Mouse (Mus musculus): ENCODE data around the gene Zfyve19. TPM values are rescaled to one million over a fixed set of nuclear protein-coding genes. Genes with fewer than 3 reads are reported as not detected.

Gene Zfyve19
- polyA plus RNA-seq (2012; rRNA removed), result 42.7 and 54.3 TPM in 2 replicates

GRCm38 (mm10) chr2:119208344-119209175 lies at the start of gene Zfyve19, which contains the start of gene Dnajc17:
TSS of gene Zfyve19 (plus strand) at chr2:119208617.
TSS of gene Dnajc17 (minus strand) at chr2:119208795.

DNA sequence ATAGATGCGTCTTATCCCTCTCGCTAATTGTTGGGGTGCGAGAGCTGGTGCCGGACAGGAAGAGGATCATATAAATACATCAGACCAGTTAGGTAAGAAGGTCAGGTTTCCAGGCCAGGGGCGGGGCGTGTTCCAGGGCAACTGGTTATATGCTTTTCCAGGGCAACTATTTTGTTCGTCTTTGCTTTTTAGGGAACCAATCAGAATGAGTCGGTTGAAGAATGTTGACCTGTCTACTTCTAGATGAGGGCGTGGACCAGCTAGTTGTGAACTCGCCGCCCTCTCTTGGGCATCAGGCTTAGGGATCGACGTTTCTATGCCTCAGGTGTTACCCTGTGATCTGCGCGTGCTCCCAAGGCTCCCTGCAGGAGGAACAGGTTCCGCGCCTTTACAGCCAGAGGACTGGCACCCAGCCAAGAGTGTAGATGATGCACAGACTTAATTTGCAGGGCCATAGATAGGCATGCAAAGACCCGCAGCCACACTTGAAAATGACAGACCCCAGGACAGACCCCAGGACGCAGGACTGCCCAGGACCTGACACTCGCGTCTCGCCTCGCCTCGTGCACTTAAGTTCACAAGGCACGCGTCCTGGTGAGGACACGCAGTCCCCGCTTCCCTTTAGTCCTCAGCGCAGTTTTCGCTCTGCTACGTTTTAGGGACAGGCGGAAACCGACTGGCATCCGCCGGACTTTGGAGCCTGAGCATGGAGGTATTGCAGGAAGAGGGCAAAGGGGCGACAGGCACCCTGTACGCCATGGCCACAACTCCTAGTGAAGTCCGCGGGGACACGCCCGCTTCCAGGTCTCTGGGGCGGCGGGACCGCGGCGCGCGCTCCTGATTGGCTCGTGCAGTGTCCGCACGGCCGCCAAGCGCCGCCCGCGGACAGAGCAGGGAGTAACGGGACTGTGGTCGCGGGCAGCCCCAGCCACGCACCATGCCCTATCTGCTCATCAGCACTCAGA lies 41.2 kb upstream of the Zfyve19 start, which contains the start of gene Gchfr:
Gene Gchfr (plus strand): TSS at position 873 of the 965 bp plus-strand sequence.

DNA sequence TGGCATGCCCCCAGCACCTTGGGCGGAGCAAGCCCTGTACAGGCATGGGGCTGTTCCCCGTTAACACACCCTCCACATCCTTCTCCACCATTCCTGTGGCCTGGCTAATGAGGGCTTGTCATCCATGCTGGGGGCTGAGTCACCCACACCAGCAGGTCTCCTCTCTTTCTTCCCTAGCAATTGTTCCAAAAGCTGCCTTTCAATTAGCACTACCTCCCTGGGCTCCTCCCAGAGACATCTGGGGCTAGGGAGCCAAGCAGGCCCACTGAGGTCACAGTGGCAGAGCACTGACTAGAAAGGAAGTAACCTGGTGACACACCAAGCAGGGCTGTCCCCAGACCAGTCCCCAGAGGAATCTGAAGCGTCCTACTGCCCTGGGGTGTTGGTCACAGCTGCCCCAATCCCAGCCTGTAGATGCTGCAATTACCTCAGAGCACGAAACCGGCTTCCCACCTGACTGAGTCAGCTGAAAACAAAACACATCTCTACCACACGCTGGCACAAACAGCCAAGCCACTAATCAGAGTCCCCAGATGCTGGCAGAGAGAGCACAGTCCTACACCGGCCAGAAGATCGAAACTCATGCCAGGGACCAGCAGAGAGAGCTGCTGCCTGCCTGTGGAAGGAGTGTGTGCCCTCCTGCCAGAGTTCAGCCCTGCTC lies 34.3 kb upstream of the Zfyve19 start, which contains the start of gene Gm14137:
Gene Gm14137 (plus strand): TSS at position 519 of the 661 bp plus-strand sequence.

GRCm38 (mm10) chr2:119229775-119230704 lies 21.6 kb downstream of the Zfyve19 start, which contains the start of gene Ppp1r14d:
TSS of gene Ppp1r14d (minus strand) at chr2:119229906.

GRCm38 (mm10) chr2:119237210-119237870 lies 28.9 kb downstream of the Zfyve19 start, which contains the start of gene Spint1:
TSS of gene Spint1 (plus strand) at chr2:119237362.

Other genes with a start within 250 kb of the Zfyve19 start
- gene Ccdc32, start 179.2 kb upstream of the Zfyve19 start, polyA plus RNA-seq (2012; rRNA removed), result 12.2 and 16.1 TPM in 2 replicates
- 3.6 and 3.7 TPM in 2 replicates for gene Rpusd2, start 173.8 kb upstream of the Zfyve19 start, polyA plus RNA-seq (2012; rRNA removed)
- gene Knl1, start 161.5 kb upstream of the Zfyve19 start, polyA plus RNA-seq (2012; rRNA removed), result 0.27 and 0.31 TPM in 2 replicates
- 4.4 and 5.0 TPM in 2 replicates for gene Rad51, start 95.8 kb upstream of the Zfyve19 start, polyA plus RNA-seq (2012; rRNA removed)
- gene Rmdn3, start 51.6 kb upstream of the Zfyve19 start, polyA plus RNA-seq (2012; rRNA removed), result 26.5 and 34.7 TPM in 2 replicates
- 15.7 and 18.9 TPM in 2 replicates for gene Gchfr, start 40.8 kb upstream of the Zfyve19 start, polyA plus RNA-seq (2012; rRNA removed)
- gene Gm14137, start 34.1 kb upstream of the Zfyve19 start, polyA plus RNA-seq (2012; rRNA removed), result 0.47 and 0.71 TPM in 2 replicates
- 2.9 and 3.2 TPM in 2 replicates for gene Dnajc17, start 178 bp downstream of the Zfyve19 start, polyA plus RNA-seq (2012; rRNA removed)
- 144 and 175 TPM in 2 replicates for gene Ppp1r14d, start 21.3 kb downstream of the Zfyve19 start, polyA plus RNA-seq (2012; rRNA removed)
- gene Spint1, start 28.7 kb downstream of the Zfyve19 start, polyA plus RNA-seq (2012; rRNA removed), result 184 and 201 TPM in 2 replicates
- 1.8 and 3.2 TPM in 2 replicates for gene Rhov, start 62.7 kb downstream of the Zfyve19 start, polyA plus RNA-seq (2012; rRNA removed)
- 22.5 and 26.7 TPM in 2 replicates for gene Vps18, start 80.1 kb downstream of the Zfyve19 start, polyA plus RNA-seq (2012; rRNA removed)
- 19.7 and 19.8 TPM in 2 replicates for gene Dll4, start 117.2 kb downstream of the Zfyve19 start, polyA plus RNA-seq (2012; rRNA removed)
- gene Chac1, start 142.6 kb downstream of the Zfyve19 start, polyA plus RNA-seq (2012; rRNA removed), result 3.1 and 4.5 TPM in 2 replicates